Mouse (Mus musculus) forebrain, embryonic 15.5 days (tissue): ENCODE data around the gene Lpo. TPM values are rescaled to one million over a fixed set of nuclear protein-coding genes. Genes with fewer than 3 reads are reported as not detected.

Experiments used
- ATAC-seq: fragments of 200-750 bp; cut with Nextera tagmentation; replicated peaks from 2 replicates; pipeline ENCODE4 v1.8.0; 2017; ENCODE audit warnings: mild to moderate bottlenecking, moderate TSS enrichment, moderate library complexity
- H3K27ac ChIP-seq: fragments of 300-500 bp; sonication (generic); replicated peaks from 2 replicates; pipeline ENCODE4 v1.5.1; 2015; ENCODE audit warnings: mild to moderate bottlenecking, inconsistent platforms
- H3K27me3 ChIP-seq: fragments of 300-500 bp; sonication (generic); 2 replicates; pipeline ENCODE4 v1.6.1; 2015; ENCODE audit warnings: inconsistent platforms
- H3K36me3 ChIP-seq: fragments of 300-500 bp; sonication (generic); 2 replicates; pipeline ENCODE4 v1.6.1; 2015; ENCODE audit warnings: mild to moderate bottlenecking, inconsistent platforms
- H3K4me1 ChIP-seq: fragments of 300-500 bp; sonication (generic); 2 replicates; pipeline ENCODE4 v1.6.1; 2015; ENCODE audit warnings: inconsistent platforms
- H3K4me2 ChIP-seq: fragments of 300-500 bp; sonication (generic); replicated peaks from 2 replicates; pipeline ENCODE4 v1.6.1; 2015; ENCODE audit warnings: mild to moderate bottlenecking, inconsistent platforms
- H3K4me3 ChIP-seq: fragments of 300-500 bp; sonication (generic); 2 replicates; pipeline ENCODE4 v1.5.1; 2015; ENCODE audit warnings: mild to moderate bottlenecking, inconsistent platforms
- H3K9ac ChIP-seq: fragments of 300-500 bp; sonication (generic); replicated peaks from 2 replicates; pipeline ENCODE4 v1.6.1; 2015; ENCODE audit warnings: mild to moderate bottlenecking, inconsistent platforms
- H3K9me3 ChIP-seq: fragments of 300-500 bp; sonication (generic); 2 replicates; pipeline ENCODE4 v1.6.1; 2016; ENCODE audit warnings: inconsistent platforms
- WGBS: fragments of 180-500 bp; shearing (Covaris S2); methylation state at CpG from one replicate; pipeline ENCODE4 v1.1.7; 2015; ENCODE audit warnings: mixed read lengths; 5-methylcytosine and 5-hydroxymethylcytosine counted together
- polyA plus RNA-seq: library from polyadenylated mRNA; unstranded; fragments of >200 nt; fragmentation: Nextera tagmentation; extraction: Ambion mirVana; gene quantifications from 2 replicates; pipeline ENCODE4 v1.2.1, GENCODE M21; 2015

Gene Lpo
- polyA plus RNA-seq, 1 experiment from 2014 or later: 0.62 TPM

- peak overlapping the region; percentile 95 for H3K4me2 ChIP-seq
- H3K4me1 ChIP-seq: peaks cover 54% of the 10 kb centered on the region
- WGBS: 41% methylated on average over 12 of the region's 12 CpGs
- H3K9me3 ChIP-seq: no peaks in the 10 kb centered on the region
- peak overlapping the region; percentile 61 for H3K27ac ChIP-seq
- H3K9ac ChIP-seq: peak overlapping the region; percentile 82
- ATAC-seq: no peak
- H3K27me3 ChIP-seq: no peaks in the 10 kb centered on the region; the same call in 1 of the 2 replicates
- peak overlapping the region; percentile 68 for H3K4me3 ChIP-seq
- 0 out of 2 replicates have a peak, but pooled peaks cover 3% of the 10 kb centered on the region for H3K36me3 ChIP-seq
These were observed 65.2 kb downstream of the Lpo start for GRCm38 (mm10) chr11:87762702-87763385.

- WGBS: 76% methylated on average over 14 of the region's 14 CpGs
- H3K4me2 ChIP-seq: peak overlapping the region; percentile 95
- peak overlapping the region; percentile 82 for H3K9ac ChIP-seq
- H3K9me3 ChIP-seq: no peaks in the 10 kb centered on the region
- H3K27me3 ChIP-seq: no peaks in the 10 kb centered on the region; the same call in 1 of the 2 replicates
- no peaks in the 10 kb centered on the region for H3K36me3 ChIP-seq
- 0 out of 2 replicates have a peak overlapping the region, but pooled peaks have one; percentile 61 for H3K27ac ChIP-seq
- no peak for ATAC-seq
- H3K4me3 ChIP-seq: peak overlapping the region; percentile 68
- H3K4me1 ChIP-seq: peaks cover 54% of the 10 kb centered on the region
These were observed 66.0 kb downstream of the Lpo start for GRCm38 (mm10) chr11:87761806-87762701.

GRCm38 (mm10) chr11:87761181-87761721 lies 66.8 kb downstream of the Lpo start:
- H3K36me3 ChIP-seq: no peaks in the 10 kb centered on the region
- H3K4me1 ChIP-seq: peaks cover 54% of the 10 kb centered on the region
- ATAC-seq: no peak
- no peaks in the 10 kb centered on the region for H3K9me3 ChIP-seq
- peak overlapping the region; percentile 95 for H3K4me2 ChIP-seq
- WGBS: 56% methylated on average over 11 of the region's 11 CpGs
- peak overlapping the region; percentile 68 for H3K4me3 ChIP-seq
- H3K9ac ChIP-seq: peak overlapping the region; percentile 82
- H3K27ac ChIP-seq: no peak overlapping the region
- H3K27me3 ChIP-seq: no peaks in the 10 kb centered on the region; the same call in 1 of the 2 replicates

- H3K36me3 ChIP-seq: no peaks in the 10 kb centered on the region
- peak within 1 kb of the TSS; percentile 80 for H3K27ac ChIP-seq
- H3K4me3 ChIP-seq: peak within 1 kb of the TSS; percentile 68
- peak; percentile 86 for ATAC-seq
- H3K27me3 ChIP-seq: no peaks in the 10 kb centered on the region; the same call in 1 of the 2 replicates
- 4% methylated on average over 23 of the region's 23 CpGs for WGBS
- H3K4me2 ChIP-seq: peak within 1 kb of the TSS; percentile 95
- H3K4me1 ChIP-seq: peaks cover 54% of the 10 kb centered on the region
- H3K9ac ChIP-seq: peak within 1 kb of the TSS; percentile 82
- no peaks in the 10 kb centered on the region for H3K9me3 ChIP-seq
These were observed 67.6 kb downstream of the Lpo start, which contains the start of gene Tspoap1 for GRCm38 (mm10) chr11:87760301-87761081. TSS of gene Tspoap1 (plus strand) at chr11:87760541.

GRCm38 (mm10) chr11:87759609-87760005 lies 68.5 kb downstream of the Lpo start:
- peak overlapping the region; percentile 68; the same call in 1 of the 2 replicates for H3K4me3 ChIP-seq
- no peak for ATAC-seq
- peak overlapping the region; percentile 80 for H3K27ac ChIP-seq
- H3K4me1 ChIP-seq: peaks cover 45% of the 10 kb centered on the region
- H3K36me3 ChIP-seq: no peaks in the 10 kb centered on the region
- no peak overlapping the region for H3K9ac ChIP-seq
- peak overlapping the region; percentile 95 for H3K4me2 ChIP-seq
- no peaks in the 10 kb centered on the region; the same call in 1 of the 2 replicates for H3K27me3 ChIP-seq
- 6% methylated on average over 3 of the region's 3 CpGs for WGBS
- no peaks in the 10 kb centered on the region for H3K9me3 ChIP-seq

GRCm38 (mm10) chr11:87758957-87759608 lies 69.0 kb downstream of the Lpo start:
- H3K27me3 ChIP-seq: no peaks in the 10 kb centered on the region; the same call in 1 of the 2 replicates
- no peak overlapping the region for H3K9ac ChIP-seq
- H3K4me2 ChIP-seq: no peak overlapping the region
- H3K4me3 ChIP-seq: no peak overlapping the region
- 72% methylated on average over 4 of the region's 4 CpGs for WGBS
- H3K27ac ChIP-seq: no peak overlapping the region
- no peak for ATAC-seq
- no peaks in the 10 kb centered on the region for H3K9me3 ChIP-seq
- peaks cover 42% of the 10 kb centered on the region for H3K4me1 ChIP-seq
- H3K36me3 ChIP-seq: no peaks in the 10 kb centered on the region

- Histone ChIP-seq H3K9me3 (no peaks in the 10 kb centered on the region), H3K4me1 (peaks cover 35% of the 10 kb centered on the region), H3K27ac (no peak overlapping the region), H3K27me3 (no peaks in the 10 kb centered on the region; the same call in 1 of the 2 replicates), H3K4me2 (no peak overlapping the region), H3K4me3 (no peak overlapping the region), H3K36me3 (no peaks in the 10 kb centered on the region), H3K9ac (no peak overlapping the region)
- WGBS: 83% methylated on average over 7 of the region's 7 CpGs
- no peak for ATAC-seq
These were observed 69.8 kb downstream of the Lpo start for GRCm38 (mm10) chr11:87758161-87758911.

GRCm38 (mm10) chr11:87757001-87757954 lies 70.8 kb downstream of the Lpo start:
- Histone ChIP-seq H3K4me2 (no peak overlapping the region), H3K9ac (no peak overlapping the region), H3K9me3 (no peaks in the 10 kb centered on the region), H3K27me3 (no peaks in the 10 kb centered on the region; the same call in 1 of the 2 replicates), H3K4me3 (no peak overlapping the region), H3K27ac (no peak overlapping the region), H3K4me1 (peaks cover 24% of the 10 kb centered on the region), H3K36me3 (no peaks in the 10 kb centered on the region)
- ATAC-seq: no peak
- WGBS: 89% methylated on average over 25 of the region's 25 CpGs
